Mouse (Mus musculus) bone marrow, adult 2 months (tissue): Measurements from ENCODE around the gene Srsf2. TPM values are rescaled to one million over a fixed set of nuclear protein-coding genes. Genes with fewer than 3 reads are reported as not detected.

Source experiments
- H3K27ac ChIP-seq: fragments of 200-500 bp; 2 replicates; pipeline ENCODE4 v1.5.1; 2012; ENCODE audit warnings: low read depth, mild to moderate bottlenecking, control low read depth, inconsistent platforms, low read length; ENCODE audit not compliant: control insufficient read depth, poor library complexity, insufficient read depth
- H3K4me1 ChIP-seq: fragments of 200-500 bp; 2 replicates; pipeline ENCODE4 v1.6.1; 2011; ENCODE audit warnings: low read length; ENCODE audit not compliant: control insufficient read depth, insufficient read depth
- H3K4me3 ChIP-seq: fragments of 200-500 bp; replicated peaks from 2 replicates; pipeline ENCODE3; 2011; ENCODE audit warnings: mild to moderate bottlenecking, low read depth, low read length, control low read depth; ENCODE audit not compliant: control insufficient read depth
- CTCF ChIP-seq: fragments of 200-500 bp; IDR thresholded peaks from 2 replicates; pipeline ENCODE4 v1.5.1; 2011; ENCODE audit warnings: low read length, control low read depth; ENCODE audit not compliant: control insufficient read depth, insufficient read depth
- POLR2A ChIP-seq: fragments of 200-500 bp; IDR thresholded peaks from 2 replicates; pipeline ENCODE4 v1.6.1; 2011; ENCODE audit warnings: low read depth, mild to moderate bottlenecking, control low read depth, low read length, borderline replicate concordance; ENCODE audit not compliant: control insufficient read depth
- WGBS: fragments of 180-500 bp; shearing (Covaris S2); methylation state at CpG from one replicate; pipeline ENCODE4 v1.1.7; 2018; 5-methylcytosine and 5-hydroxymethylcytosine counted together
- polyA plus RNA-seq: library from polyadenylated mRNA; stranded (reverse); fragments of >200 nt; gene quantifications from 2 replicates; pipeline ENCODE4 v1.2.4, GENCODE M21; 2011; ENCODE audit warnings: low replicate concordance; ENCODE audit not compliant: missing spikeins, insufficient read depth, insufficient read length

Gene Srsf2
- polyA plus RNA-seq, 1 experiment = 524 TPM

GRCm38 (mm10) chr11:116882446-116882845 is 29.6 kb upstream of the Srsf2 start:
- Histone ChIP-seq H3K27ac (no peak overlapping the region), H3K4me3 (no peak overlapping the region), H3K4me1 (no peaks in the 10 kb centered on the region; the same call in 1 of the 2 replicates)
- WGBS = 91% methylated on average over 10 of the region's 10 CpGs
- no peak for TF ChIP-seq CTCF

GRCm38 (mm10) chr11:116881440-116881839 is 28.5 kb upstream of the Srsf2 start:
- H3K27ac ChIP-seq = no peak overlapping the region
- H3K4me1 ChIP-seq = no peaks in the 10 kb centered on the region; the same call in 1 of the 2 replicates
- TF ChIP-seq CTCF = no peak
- TF ChIP-seq POLR2A = no peak
- 86% methylated on average over 5 of the region's 5 CpGs for WGBS
- H3K4me3 ChIP-seq = no peak overlapping the region

GRCm38 (mm10) chr11:116880839-116881238 is 27.9 kb upstream of the Srsf2 start:
- 74% methylated on average over 7 of the region's 7 CpGs for WGBS

GRCm38 (mm10) chr11:116878454-116878853 is 25.6 kb upstream of the Srsf2 start:
- Histone ChIP-seq H3K4me1 (no peaks in the 10 kb centered on the region), H3K27ac (no peak overlapping the region), H3K4me3 (no peak overlapping the region)
- 92% methylated on average over 8 of the region's 8 CpGs for WGBS
- TF ChIP-seq CTCF (no peak), POLR2A (no peak)

More at GRCm38 (mm10) chr11:116880839-116881238, 27.9 kb upstream of the Srsf2 start:
- Histone ChIP-seq H3K4me1 (no peaks in the 10 kb centered on the region), H3K4me3 (no peak overlapping the region), H3K27ac (no peak overlapping the region; the same call in 1 of the 2 replicates)
- TF ChIP-seq POLR2A = no peak
- no peak for TF ChIP-seq CTCF

GRCm38 (mm10) chr11:116873987-116874386 is 21.1 kb upstream of the Srsf2 start:
- WGBS = 89% methylated on average over 20 of the region's 20 CpGs
- H3K4me3 ChIP-seq = no peak overlapping the region
- H3K27ac ChIP-seq = no peak overlapping the region
- H3K4me1 ChIP-seq = no peaks in the 10 kb centered on the region
- no peak for TF ChIP-seq CTCF
- no peak for TF ChIP-seq POLR2A

- WGBS = 86% methylated on average over 9 of the region's 9 CpGs
- Histone ChIP-seq H3K4me1 (no peaks in the 10 kb centered on the region), H3K4me3 (no peak overlapping the region), H3K27ac (no peak overlapping the region)
- no peak for TF ChIP-seq POLR2A
- no peak for TF ChIP-seq CTCF
Measured at GRCm38 (mm10) chr11:116871538-116871937, 18.6 kb upstream of the Srsf2 start.

- TF ChIP-seq POLR2A = no peak
- TF ChIP-seq CTCF = no peak
- Histone ChIP-seq H3K4me1 (no peaks in the 10 kb centered on the region), H3K27ac (no peak overlapping the region), H3K4me3 (no peak overlapping the region)
- WGBS = 69% methylated on average over 4 of the region's 4 CpGs
Measured at GRCm38 (mm10) chr11:116869641-116870040, 16.7 kb upstream of the Srsf2 start.

GRCm38 (mm10) chr11:116869223-116869622 is 16.3 kb upstream of the Srsf2 start:
- TF ChIP-seq CTCF (no peak), POLR2A (no peak)
- H3K27ac ChIP-seq = no peak overlapping the region
- 91% methylated on average over 8 of the region's 8 CpGs for WGBS
- no peaks in the 10 kb centered on the region for H3K4me1 ChIP-seq
- no peak overlapping the region for H3K4me3 ChIP-seq

- 65% methylated on average over 3 of the region's 3 CpGs for WGBS
- H3K27ac ChIP-seq = no peak overlapping the region
- TF ChIP-seq CTCF (no peak), POLR2A (no peak)
- no peaks in the 10 kb centered on the region for H3K4me1 ChIP-seq
- no peak overlapping the region for H3K4me3 ChIP-seq
Measured at GRCm38 (mm10) chr11:116868129-116868528, 15.2 kb upstream of the Srsf2 start.
